Mouse (Mus musculus): Measurements from ENCODE around the gene Pla1a.
A peak's percentile ranks its signal among the peaks of the same experiment; 100 is the strongest.

Gene Pla1a

GRCm38 (mm10) chr16:38431446-38432185, 1.3 kb downstream of the Pla1a start:
- DNase-seq (ENCODE audit: low read depth, low spot score), result no peak
- Histone ChIP-seq H3K27me3 (ENCODE audit: control insufficient read depth, insufficient read depth, low read length, poor library complexity, severe bottlenecking) (no peaks in the 10 kb centered on the region), H3K36me3 (ENCODE audit: control insufficient read depth, insufficient read depth, low read length, poor library complexity, severe bottlenecking) (no peaks in the 10 kb centered on the region)

GRCm38 (mm10) chr16:38425799-38426198, 7.1 kb downstream of the Pla1a start:
- Histone ChIP-seq H3K36me3 (ENCODE audit: control insufficient read depth, insufficient read depth, low read length, poor library complexity, severe bottlenecking) (no peaks in the 10 kb centered on the region), H3K27me3 (ENCODE audit: control insufficient read depth, insufficient read depth, low read length, poor library complexity, severe bottlenecking) (no peaks in the 10 kb centered on the region)
- no peak for DNase-seq (ENCODE audit: low read depth, low spot score)

- DNase-seq (ENCODE audit: low read depth, low spot score), result no peak
- H3K36me3 ChIP-seq (ENCODE audit: control insufficient read depth, insufficient read depth, low read length, poor library complexity, severe bottlenecking), result no peaks in the 10 kb centered on the region
- H3K27me3 ChIP-seq (ENCODE audit: control insufficient read depth, insufficient read depth, low read length, poor library complexity, severe bottlenecking), result no peaks in the 10 kb centered on the region
Observed at GRCm38 (mm10) chr16:38425374-38425773, 7.6 kb downstream of the Pla1a start.

DNA sequence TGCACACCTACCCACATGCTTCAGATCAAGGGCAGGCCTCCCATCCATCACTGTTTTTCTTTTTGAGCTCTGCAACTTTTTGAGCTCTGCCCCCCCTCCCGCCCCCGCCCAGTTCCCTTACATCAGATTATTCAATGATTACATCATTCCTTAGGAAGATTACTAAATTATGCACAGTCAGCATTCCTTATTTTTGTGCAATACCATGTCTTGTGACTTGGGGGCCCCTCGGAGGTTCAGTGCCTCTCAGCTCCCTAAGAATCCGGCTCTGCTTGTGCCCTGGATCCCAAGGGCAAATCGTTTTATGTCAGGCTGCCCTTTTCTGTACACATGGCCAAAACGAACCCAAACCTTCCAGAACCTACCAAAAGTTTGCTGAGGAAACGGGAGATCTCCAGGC, 18.0 kb downstream of the Pla1a start:
- H3K36me3 ChIP-seq (ENCODE audit: control insufficient read depth, insufficient read depth, low read length, poor library complexity, severe bottlenecking), result no peaks in the 10 kb centered on the region
- no peaks in the 10 kb centered on the region for H3K27me3 ChIP-seq (ENCODE audit: control insufficient read depth, insufficient read depth, low read length, poor library complexity, severe bottlenecking)
- no peak for DNase-seq (ENCODE audit: low read depth, low spot score)

DNA sequence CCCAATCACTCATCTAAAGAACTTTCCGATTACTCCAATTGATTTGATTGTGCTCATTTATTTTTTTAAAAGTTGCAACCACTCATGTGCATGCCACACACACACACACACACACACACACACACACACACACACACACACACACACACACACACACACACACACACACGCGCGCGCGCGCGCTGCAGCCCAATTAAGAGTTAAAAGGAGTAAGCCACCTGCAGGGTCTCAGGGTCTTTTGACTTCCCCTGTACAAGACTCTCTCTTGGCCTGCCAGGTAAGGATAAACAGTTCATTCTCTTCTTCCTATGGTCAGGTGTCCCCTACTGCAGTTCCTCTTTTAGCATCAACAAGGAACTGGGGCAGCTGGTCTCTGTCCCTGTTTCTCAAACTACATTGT, 24.5 kb downstream of the Pla1a start:
- no peaks in the 10 kb centered on the region for H3K36me3 ChIP-seq (ENCODE audit: control insufficient read depth, insufficient read depth, low read length, poor library complexity, severe bottlenecking)
- H3K27me3 ChIP-seq (ENCODE audit: control insufficient read depth, insufficient read depth, low read length, poor library complexity, severe bottlenecking), result no peaks in the 10 kb centered on the region
- DNase-seq (ENCODE audit: low read depth, low spot score), result peak; percentile 9

GRCm38 (mm10) chr16:38407584-38407983, 25.4 kb downstream of the Pla1a start:
- DNase-seq (ENCODE audit: low read depth, low spot score), result peak; percentile 62
- H3K27me3 ChIP-seq (ENCODE audit: control insufficient read depth, insufficient read depth, low read length, poor library complexity, severe bottlenecking), result no peaks in the 10 kb centered on the region
- H3K36me3 ChIP-seq (ENCODE audit: control insufficient read depth, insufficient read depth, low read length, poor library complexity, severe bottlenecking), result no peaks in the 10 kb centered on the region

DNA sequence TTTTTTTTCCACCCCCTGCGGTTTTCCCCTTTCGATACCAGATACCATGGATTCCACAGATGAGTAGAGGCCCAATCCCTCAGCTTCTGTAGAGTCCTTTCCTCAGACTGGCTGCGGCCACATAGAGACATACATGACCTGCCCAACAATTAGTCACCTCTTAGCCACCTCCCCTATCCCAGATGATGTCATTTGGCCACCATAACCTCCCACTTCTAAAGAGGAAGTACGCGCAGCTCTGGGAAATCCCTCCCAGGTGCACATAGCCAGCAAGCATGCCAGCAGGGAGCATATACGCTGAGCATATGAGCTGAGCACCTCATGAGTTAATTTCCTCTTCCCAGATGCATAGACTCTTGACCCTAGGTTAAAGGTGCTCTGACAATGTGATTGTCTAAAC, 26.2 kb downstream of the Pla1a start:
- Histone ChIP-seq H3K27me3 (ENCODE audit: control insufficient read depth, insufficient read depth, low read length, poor library complexity, severe bottlenecking) (no peaks in the 10 kb centered on the region), H3K36me3 (ENCODE audit: control insufficient read depth, insufficient read depth, low read length, poor library complexity, severe bottlenecking) (no peaks in the 10 kb centered on the region)
- DNase-seq (ENCODE audit: low read depth, low spot score), result peak; percentile 73

DNA sequence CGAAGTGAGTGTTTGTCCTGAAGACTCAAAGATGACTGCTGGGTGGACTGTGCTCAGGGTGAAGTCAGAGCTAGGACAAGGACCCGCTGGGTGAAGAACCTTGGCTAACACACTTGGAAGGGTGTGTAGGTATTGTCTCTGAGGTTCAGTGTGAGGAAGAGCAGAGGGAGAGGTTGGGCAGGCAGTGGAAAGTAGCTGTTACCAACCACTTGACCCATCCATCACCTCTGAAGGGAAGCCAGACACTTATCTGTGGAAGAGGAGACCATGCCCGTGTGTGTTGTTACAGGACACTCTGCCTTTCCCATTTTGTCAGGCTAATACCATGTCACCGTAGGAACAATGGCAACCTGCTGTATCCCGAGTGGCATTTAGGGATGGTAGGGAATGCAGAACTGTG, 26.7 kb downstream of the Pla1a start:
- H3K27me3 ChIP-seq (ENCODE audit: control insufficient read depth, insufficient read depth, low read length, poor library complexity, severe bottlenecking), result no peaks in the 10 kb centered on the region
- DNase-seq (ENCODE audit: low read depth, low spot score), result no peak
- H3K36me3 ChIP-seq (ENCODE audit: control insufficient read depth, insufficient read depth, low read length, poor library complexity, severe bottlenecking), result no peaks in the 10 kb centered on the region

- DNase-seq (ENCODE audit: low read depth, low spot score), result peak; percentile 72
- H3K36me3 ChIP-seq (ENCODE audit: control insufficient read depth, insufficient read depth, low read length, poor library complexity, severe bottlenecking), result no peaks in the 10 kb centered on the region
- H3K27me3 ChIP-seq (ENCODE audit: control insufficient read depth, insufficient read depth, low read length, poor library complexity, severe bottlenecking), result no peaks in the 10 kb centered on the region
Observed at GRCm38 (mm10) chr16:38403639-38404038, 29.3 kb downstream of the Pla1a start.

GRCm38 (mm10) chr16:38401468-38401867, 31.5 kb downstream of the Pla1a start:
- DNase-seq (ENCODE audit: low read depth, low spot score), result no peak
- no peaks in the 10 kb centered on the region for H3K36me3 ChIP-seq (ENCODE audit: control insufficient read depth, insufficient read depth, low read length, poor library complexity, severe bottlenecking)
- no peaks in the 10 kb centered on the region for H3K27me3 ChIP-seq (ENCODE audit: control insufficient read depth, insufficient read depth, low read length, poor library complexity, severe bottlenecking)

- DNase-seq (ENCODE audit: low read depth, low spot score), result no peak
- H3K36me3 ChIP-seq (ENCODE audit: control insufficient read depth, insufficient read depth, low read length, poor library complexity, severe bottlenecking), result no peaks in the 10 kb centered on the region
- no peaks in the 10 kb centered on the region for H3K27me3 ChIP-seq (ENCODE audit: control insufficient read depth, insufficient read depth, low read length, poor library complexity, severe bottlenecking)
Observed at GRCm38 (mm10) chr16:38400311-38400960, 32.5 kb downstream of the Pla1a start.

DNA sequence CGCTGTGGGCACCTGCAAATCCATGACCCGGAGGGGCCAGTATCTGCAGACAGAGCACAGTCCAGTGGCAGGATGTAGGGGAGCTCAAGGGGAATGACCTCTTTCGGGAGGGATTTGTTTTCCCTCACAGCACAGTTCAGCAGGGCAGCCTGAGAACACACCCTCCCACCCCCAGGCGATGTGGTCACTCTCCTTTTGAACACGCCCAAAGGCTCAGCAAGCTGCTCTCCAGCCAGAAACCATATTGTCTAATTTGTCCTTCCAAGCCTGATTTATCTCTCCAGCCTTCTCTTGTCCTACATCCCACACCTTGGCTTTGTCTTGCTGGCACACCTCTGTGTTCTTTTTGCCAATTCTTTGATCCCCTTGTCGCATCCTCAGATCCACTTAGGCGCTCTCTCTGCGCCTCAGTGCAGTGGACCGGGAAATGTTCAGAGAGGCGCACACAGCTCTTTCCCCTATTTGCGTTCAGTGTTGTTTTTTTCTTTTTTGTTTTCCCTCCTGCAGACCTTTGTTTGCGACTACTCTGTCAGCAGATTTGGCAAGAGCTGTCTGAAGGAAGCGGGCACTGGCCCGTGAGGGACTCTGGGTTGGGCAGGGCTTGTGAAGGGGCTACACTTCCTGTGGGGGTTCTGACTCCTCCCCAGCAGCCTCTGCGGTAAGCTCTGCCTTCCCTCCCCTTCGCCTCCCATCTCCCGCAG, 33.3 kb downstream of the Pla1a start:
- Histone ChIP-seq H3K36me3 (ENCODE audit: control insufficient read depth, insufficient read depth, low read length, poor library complexity, severe bottlenecking) (no peaks in the 10 kb centered on the region), H3K27me3 (ENCODE audit: control insufficient read depth, insufficient read depth, low read length, poor library complexity, severe bottlenecking) (no peaks in the 10 kb centered on the region)
- peak; percentile 46 for DNase-seq (ENCODE audit: low read depth, low spot score)

GRCm38 (mm10) chr16:38399076-38399475, 33.9 kb downstream of the Pla1a start:
- DNase-seq (ENCODE audit: low read depth, low spot score), result no peak
- Histone ChIP-seq H3K27me3 (ENCODE audit: control insufficient read depth, insufficient read depth, low read length, poor library complexity, severe bottlenecking) (no peaks in the 10 kb centered on the region), H3K36me3 (ENCODE audit: control insufficient read depth, insufficient read depth, low read length, poor library complexity, severe bottlenecking) (no peaks in the 10 kb centered on the region)

GRCm38 (mm10) chr16:38398266-38398665, 34.7 kb downstream of the Pla1a start:
- H3K27me3 ChIP-seq (ENCODE audit: control insufficient read depth, insufficient read depth, low read length, poor library complexity, severe bottlenecking), result no peaks in the 10 kb centered on the region
- H3K36me3 ChIP-seq (ENCODE audit: control insufficient read depth, insufficient read depth, low read length, poor library complexity, severe bottlenecking), result no peaks in the 10 kb centered on the region
- no peak for DNase-seq (ENCODE audit: low read depth, low spot score)

DNA sequence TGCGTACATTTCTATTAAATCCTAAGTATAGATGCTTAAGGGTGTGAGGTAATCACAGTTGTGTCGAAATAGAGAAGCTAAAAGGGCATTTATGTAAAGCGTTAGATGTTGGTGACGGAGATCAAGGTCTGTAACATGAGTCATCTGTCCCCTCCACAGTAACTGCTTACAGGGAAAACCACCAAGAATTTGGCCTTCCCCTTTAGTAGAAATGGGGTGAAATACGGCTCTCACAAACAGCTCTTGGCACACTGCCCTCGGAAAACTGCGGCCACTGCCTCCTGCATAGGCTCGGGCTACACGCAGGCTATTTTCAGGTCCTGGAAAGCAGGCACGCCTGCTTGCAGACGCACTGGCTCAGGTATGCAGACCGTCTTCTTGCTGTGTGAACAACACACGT, 36.8 kb downstream of the Pla1a start:
- H3K36me3 ChIP-seq (ENCODE audit: control insufficient read depth, insufficient read depth, low read length, poor library complexity, severe bottlenecking), result no peaks in the 10 kb centered on the region
- H3K27me3 ChIP-seq (ENCODE audit: control insufficient read depth, insufficient read depth, low read length, poor library complexity, severe bottlenecking), result no peaks in the 10 kb centered on the region
- DNase-seq (ENCODE audit: low read depth, low spot score), result peak; percentile 54

Measured in splenic B cell, adult 2 months (primary cell).